Mouse (Mus musculus): ENCODE measurements around the gene Sec14l2. TPM values are rescaled to one million over a fixed set of nuclear protein-coding genes. Genes with fewer than 3 reads are reported as not detected.
"Not testable (repeated sequence)": the region's sequence is repeated elsewhere in the genome, so short reads cannot be mapped to it uniquely, and the experiment has no call there.

The Sec14l2 gene
- total and polyA plus RNA-seq, 2 experiments: 302 to 349 TPM

DNA sequence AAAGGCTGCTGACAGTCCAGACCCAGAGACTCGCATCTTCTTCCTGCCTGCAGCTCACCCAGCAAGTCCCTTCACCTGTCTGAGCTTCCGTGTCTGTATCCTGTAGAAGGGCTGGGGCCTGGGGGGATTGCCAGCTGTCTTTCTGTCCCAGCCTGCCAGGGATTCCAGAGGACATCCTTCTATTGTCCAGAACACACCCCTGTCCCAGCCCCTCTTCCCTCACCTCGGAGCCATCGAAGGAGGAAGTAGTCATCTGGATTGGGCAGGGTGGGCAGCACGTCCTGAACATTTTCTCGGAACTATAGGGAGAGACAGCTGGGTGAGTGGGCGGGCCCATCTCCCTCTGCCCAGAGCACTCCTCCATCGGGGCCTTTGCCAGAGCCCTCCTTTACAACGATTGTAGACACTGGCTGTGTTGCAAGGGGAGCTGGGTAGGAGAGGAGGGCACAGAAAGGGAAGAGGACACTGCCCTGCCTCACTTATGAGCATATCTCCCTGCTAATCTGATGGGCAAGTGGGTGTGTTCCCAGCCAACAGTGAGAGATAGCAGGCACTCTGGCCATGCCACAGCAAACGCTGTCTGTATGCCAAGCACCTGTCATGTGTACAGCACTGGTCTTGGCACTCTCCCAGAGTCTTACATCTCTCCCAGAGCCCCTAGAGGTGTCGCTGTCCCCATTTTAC, 6.6 kb downstream of the Sec14l2 start:
- peak overlapping the region; percentile 86 for H3K27ac ChIP-seq (replicated peaks; ENCODE audit: insufficient read depth, low read depth, low read length)
- peaks cover 29% of the 10 kb centered on the region for H3K4me1 ChIP-seq (ENCODE audit: control insufficient read depth, insufficient read depth, low read length)
- peaks cover 5% of the 10 kb centered on the region; the same call in 1 of the 2 replicates for H3K36me3 ChIP-seq (ENCODE audit: control insufficient read depth, insufficient read depth, low read length)
- H3K9ac ChIP-seq (ENCODE audit: low read depth, low read length): peak overlapping the region; percentile 96
- WGBS: 9% methylated on average over 11 of the region's 11 CpGs
- H3K4me3 ChIP-seq (ENCODE audit: insufficient read depth, low read depth, low read length): peak overlapping the region; percentile 50
- DNase-seq (ENCODE audit: extremely low read depth, low read depth, low spot score): peak; percentile 98
- no peak for TF ChIP-seq POLR2A (IDR thresholded peaks at IDR 0.05; ENCODE audit: extremely low read depth, insufficient read depth, low read length)
- no peak for TF ChIP-seq CTCF (IDR thresholded peaks at IDR 0.05; ENCODE audit: low read depth, low read length)
- H3K27me3 ChIP-seq (ENCODE audit: control insufficient read depth, insufficient read depth, low read length): no peaks in the 10 kb centered on the region
- peaks cover 11% of the 10 kb centered on the region; the same call in 1 of the 2 replicates for H3K79me2 ChIP-seq (ENCODE audit: control insufficient read depth, insufficient read depth, low read length)

DNA sequence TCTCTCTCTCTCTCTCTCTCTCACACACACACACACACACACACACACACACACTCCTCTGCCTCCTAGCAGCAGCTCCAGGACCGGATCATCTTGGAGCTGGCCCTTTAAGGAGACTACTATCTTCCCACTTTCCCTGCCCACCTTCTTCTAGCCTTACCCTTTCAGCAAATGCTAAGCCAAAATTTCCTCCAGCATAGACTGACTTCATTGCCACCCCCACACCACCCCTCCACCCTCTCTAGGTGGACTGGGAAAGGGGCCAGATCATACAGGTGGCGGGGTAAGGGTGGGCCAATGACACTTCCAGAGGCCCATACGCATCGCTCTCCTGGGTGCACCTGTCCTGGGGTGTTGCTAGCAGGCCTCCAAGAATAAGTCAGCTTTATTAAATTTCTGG, 7.8 kb downstream of the Sec14l2 start:
- H3K27me3 ChIP-seq (ENCODE audit: control insufficient read depth, insufficient read depth, low read length): no peaks in the 10 kb centered on the region
- H3K27ac ChIP-seq (replicated peaks; ENCODE audit: insufficient read depth, low read depth, low read length): peak overlapping the region; percentile 86
- peaks cover 32% of the 10 kb centered on the region for H3K4me1 ChIP-seq (ENCODE audit: control insufficient read depth, insufficient read depth, low read length)
- DNase-seq (ENCODE audit: extremely low read depth, low read depth, low spot score): peak; percentile 34
- TF ChIP-seq POLR2A (IDR thresholded peaks at IDR 0.05; ENCODE audit: extremely low read depth, insufficient read depth, low read length) (no peak), CTCF (IDR thresholded peaks at IDR 0.05; ENCODE audit: low read depth, low read length) (no peak)
- H3K36me3 ChIP-seq (ENCODE audit: control insufficient read depth, insufficient read depth, low read length): peaks cover 14% of the 10 kb centered on the region; the same call in 1 of the 2 replicates
- H3K9ac ChIP-seq (ENCODE audit: low read depth, low read length): peak overlapping the region; percentile 71
- H3K4me3 ChIP-seq (ENCODE audit: insufficient read depth, low read depth, low read length): peak overlapping the region; percentile 45
- WGBS: 30% methylated on average over 4 of the region's 4 CpGs
- H3K79me2 ChIP-seq (ENCODE audit: control insufficient read depth, insufficient read depth, low read length): peaks cover 11% of the 10 kb centered on the region; the same call in 1 of the 2 replicates

DNA sequence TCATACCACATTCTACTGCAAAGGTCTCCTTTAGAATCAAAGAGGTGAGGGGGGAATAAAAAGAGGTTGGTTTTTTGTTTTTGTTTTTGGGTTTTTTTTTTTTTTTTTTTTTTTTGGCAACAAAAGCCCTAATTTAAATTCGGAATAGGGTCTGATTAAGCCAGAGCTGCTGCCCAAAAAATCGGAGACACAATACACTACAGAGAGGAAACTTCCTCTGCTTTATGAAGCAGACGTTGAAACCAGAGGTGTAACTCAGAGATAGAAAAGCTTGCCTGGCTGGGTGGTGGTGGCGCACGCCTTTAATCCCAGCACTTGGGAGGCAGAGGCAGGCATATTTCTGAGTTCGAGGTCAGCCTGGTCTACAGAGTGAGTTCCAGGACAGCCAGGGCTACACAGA, 8.7 kb downstream of the Sec14l2 start:
- not testable (repeated sequence) for H3K9ac ChIP-seq (ENCODE audit: low read depth, low read length); H3K27me3 ChIP-seq (ENCODE audit: control insufficient read depth, insufficient read depth, low read length); H3K4me3 ChIP-seq (ENCODE audit: insufficient read depth, low read depth, low read length); DNase-seq (ENCODE audit: extremely low read depth, low read depth, low spot score)
- peaks cover 36% of the 10 kb centered on the region for H3K4me1 ChIP-seq (ENCODE audit: control insufficient read depth, insufficient read depth, low read length)
- peaks cover 11% of the 10 kb centered on the region; the same call in 1 of the 2 replicates for H3K79me2 ChIP-seq (ENCODE audit: control insufficient read depth, insufficient read depth, low read length)
- peak overlapping the region; percentile 86 for H3K27ac ChIP-seq (replicated peaks; ENCODE audit: insufficient read depth, low read depth, low read length)
- WGBS: 28% methylated on average over 6 of the region's 6 CpGs
- H3K36me3 ChIP-seq (ENCODE audit: control insufficient read depth, insufficient read depth, low read length): peaks cover 20% of the 10 kb centered on the region

DNA sequence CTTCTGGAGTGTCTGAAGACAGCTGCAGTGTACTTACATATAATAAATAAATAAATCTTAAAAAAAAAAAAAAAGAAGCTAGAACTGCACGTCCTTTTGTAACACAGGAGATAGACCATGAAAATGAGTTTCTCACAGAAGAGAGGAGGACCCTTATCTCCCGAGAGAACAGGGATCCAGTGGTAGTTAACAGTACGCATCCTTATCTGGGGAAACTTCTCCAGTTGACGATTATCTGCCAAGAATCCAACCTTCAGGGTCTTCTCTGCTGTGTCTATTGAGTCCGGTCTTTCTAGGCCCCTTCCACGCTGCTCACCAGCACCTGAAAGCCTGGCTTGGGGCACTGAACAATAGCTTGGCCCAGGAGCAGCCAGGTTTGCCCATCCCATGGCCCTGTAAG, 9.2 kb downstream of the Sec14l2 start:
- peak overlapping the region; percentile 49 for H3K27ac ChIP-seq (replicated peaks; ENCODE audit: insufficient read depth, low read depth, low read length)

DNA sequence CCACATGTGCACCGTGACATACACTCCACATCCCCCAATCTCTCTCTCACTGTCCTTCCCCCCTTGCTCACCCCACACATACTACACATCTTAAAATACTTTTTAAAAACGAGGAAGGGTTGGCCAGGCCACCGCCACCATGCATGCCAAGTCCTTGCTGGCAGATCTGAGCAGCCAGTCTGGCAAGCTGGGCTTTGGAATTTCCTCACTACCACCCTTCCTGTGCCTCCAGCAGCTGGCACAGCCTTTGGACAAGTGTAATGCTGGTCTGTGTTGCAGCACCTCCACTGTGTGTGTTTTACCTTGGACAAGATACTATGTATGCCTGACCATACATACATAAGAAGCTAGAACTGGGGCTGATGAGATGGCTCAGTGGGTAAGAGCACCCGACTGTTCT, 9.7 kb downstream of the Sec14l2 start:
- H3K36me3 ChIP-seq (ENCODE audit: control insufficient read depth, insufficient read depth, low read length): peaks cover 27% of the 10 kb centered on the region
- no peak for TF ChIP-seq POLR2A (IDR thresholded peaks at IDR 0.05; ENCODE audit: extremely low read depth, insufficient read depth, low read length)
- H3K27me3 ChIP-seq (ENCODE audit: control insufficient read depth, insufficient read depth, low read length): no peaks in the 10 kb centered on the region
- DNase-seq (ENCODE audit: extremely low read depth, low read depth, low spot score): peak; percentile 85
- peaks cover 37% of the 10 kb centered on the region for H3K4me1 ChIP-seq (ENCODE audit: control insufficient read depth, insufficient read depth, low read length)
- peak overlapping the region; percentile 43 for H3K9ac ChIP-seq (ENCODE audit: low read depth, low read length)
- H3K4me3 ChIP-seq (ENCODE audit: insufficient read depth, low read depth, low read length): no peak overlapping the region
- H3K27ac ChIP-seq (replicated peaks; ENCODE audit: insufficient read depth, low read depth, low read length): peak overlapping the region; percentile 85
- H3K79me2 ChIP-seq (ENCODE audit: control insufficient read depth, insufficient read depth, low read length): peaks cover 11% of the 10 kb centered on the region; the same call in 1 of the 2 replicates
- WGBS: 21% methylated on average over 4 of the region's 4 CpGs

More for the DNA sequence above, 9.2 kb downstream of the Sec14l2 start:
- no peaks in the 10 kb centered on the region for H3K27me3 ChIP-seq (ENCODE audit: control insufficient read depth, insufficient read depth, low read length)
- peak; percentile 33 for DNase-seq (ENCODE audit: extremely low read depth, low read depth, low spot score)
- H3K9ac ChIP-seq (ENCODE audit: low read depth, low read length): peak overlapping the region; percentile 47
- peak overlapping the region; percentile 6; the same call in 1 of the 2 replicates for H3K4me3 ChIP-seq (ENCODE audit: insufficient read depth, low read depth, low read length)
- no peak for TF ChIP-seq POLR2A (IDR thresholded peaks at IDR 0.05; ENCODE audit: extremely low read depth, insufficient read depth, low read length)
- peaks cover 11% of the 10 kb centered on the region; the same call in 1 of the 2 replicates for H3K79me2 ChIP-seq (ENCODE audit: control insufficient read depth, insufficient read depth, low read length)
- peaks cover 26% of the 10 kb centered on the region for H3K36me3 ChIP-seq (ENCODE audit: control insufficient read depth, insufficient read depth, low read length)
- peaks cover 36% of the 10 kb centered on the region for H3K4me1 ChIP-seq (ENCODE audit: control insufficient read depth, insufficient read depth, low read length)
- 39% methylated on average over 6 of the region's 6 CpGs for WGBS

GRCm38 (mm10) chr11:4112861-4113260, 10.4 kb downstream of the Sec14l2 start:
- Histone ChIP-seq H3K4me3 (ENCODE audit: insufficient read depth, low read depth, low read length) (no peak overlapping the region), H3K27ac (replicated peaks; ENCODE audit: insufficient read depth, low read depth, low read length) (peak overlapping the region; percentile 85), H3K36me3 (ENCODE audit: control insufficient read depth, insufficient read depth, low read length) (peaks cover 32% of the 10 kb centered on the region), H3K4me1 (ENCODE audit: control insufficient read depth, insufficient read depth, low read length) (peaks cover 42% of the 10 kb centered on the region), H3K9ac (ENCODE audit: low read depth, low read length) (peak overlapping the region; percentile 30; the same call in 1 of the 2 replicates), H3K79me2 (ENCODE audit: control insufficient read depth, insufficient read depth, low read length) (peaks cover 5% of the 10 kb centered on the region; the same call in 1 of the 2 replicates), H3K27me3 (ENCODE audit: control insufficient read depth, insufficient read depth, low read length) (no peaks in the 10 kb centered on the region)
- DNase-seq (ENCODE audit: extremely low read depth, low read depth, low spot score): peak; percentile 94
- TF ChIP-seq CTCF (IDR thresholded peaks at IDR 0.05; ENCODE audit: low read depth, low read length) (no peak), POLR2A (IDR thresholded peaks at IDR 0.05; ENCODE audit: extremely low read depth, insufficient read depth, low read length) (no peak)
- 26% methylated on average over 6 of the region's 6 CpGs for WGBS
